Comparison of ENCODE assay signal across 7 mouse cellular contexts in the genomic region with DNA sequence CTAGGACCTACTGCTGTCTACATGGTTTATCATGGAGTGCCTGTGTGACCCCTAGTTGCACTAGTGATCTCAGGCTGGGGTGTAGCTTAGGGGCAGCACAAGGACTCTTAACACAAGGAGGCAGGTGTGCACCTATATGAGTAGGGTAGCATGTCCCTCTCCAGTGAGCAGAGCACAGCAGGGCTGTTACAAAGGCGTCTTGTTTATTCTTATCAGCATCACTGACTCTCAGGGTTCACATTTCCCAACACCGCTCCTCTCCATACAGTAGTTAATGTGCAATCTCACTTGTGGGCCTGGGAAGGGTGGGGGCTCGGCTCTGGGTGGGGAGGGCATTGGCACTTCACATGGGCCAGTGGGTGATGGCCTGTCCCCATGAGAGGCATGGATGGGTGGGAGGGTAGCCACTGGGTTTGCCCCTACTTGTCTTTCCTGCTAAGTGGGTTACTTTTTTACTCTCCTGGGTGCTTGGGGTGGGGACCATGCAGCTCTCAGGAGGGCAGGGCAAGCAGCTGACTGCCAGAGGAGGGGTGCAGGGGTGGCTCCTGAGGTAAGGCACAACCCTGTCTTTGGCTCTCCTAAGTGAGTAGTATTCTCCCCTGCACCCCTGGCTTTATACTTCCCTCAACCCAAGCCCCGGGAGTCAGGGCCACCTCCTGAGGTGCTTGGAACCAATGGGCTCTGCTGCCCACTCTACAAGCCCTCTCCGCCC. TPM values are rescaled to one million over a fixed set of nuclear protein-coding genes. Genes with fewer than 3 reads are reported as not detected.
DNase-seq lines count a peak whose midpoint lies in the region; ATAC-seq and TF ChIP-seq lines count a peak whose summit lies in the region.
"Not testable (repeated sequence)": the region's sequence is repeated elsewhere in the genome, so short reads cannot be mapped to it uniquely, and the experiment has no call there.

No protein-coding gene starts in this region.

- H3K4me1 ChIP-seq in forebrain, embryonic 12.5 days, result peaks cover 12% of the 10 kb centered on the region
- not testable (repeated sequence) for H3K4me1 ChIP-seq in intestine, embryonic 16.5 days (ENCODE audit: control insufficient read depth, insufficient read depth, low read length); lung, postnatal 0 days (ENCODE audit: insufficient read depth, low read depth, low read length); stomach, postnatal 0 days (replicated peaks; ENCODE audit: control insufficient read depth, insufficient read depth)
- peaks cover 24% of the 10 kb centered on the region for H3K4me1 ChIP-seq in kidney, embryonic 15.5 days
- peaks cover 7 to 10% of the 10 kb centered on the region in 2 experiments; a peak in 3 of 4 replicates for H3K4me1 ChIP-seq in liver, embryonic 14.5 days (replicated peaks; ENCODE audit: control insufficient read depth in 2 of 2, insufficient read depth in 2 of 2, low read length in 1 of 2)

- 96% methylated on average over 5 of the region's 5 CpGs for WGBS in forebrain, embryonic 12.5 days
- whole genome bisulfite sequencing in intestine, embryonic 16.5 days, result 67% methylated on average over 5 of the region's 5 CpGs
- 75% methylated on average over 5 of the region's 5 CpGs for WGBS in kidney, embryonic 15.5 days
- 58% methylated on average over 5 of the region's 5 CpGs for WGBS in liver, embryonic 14.5 days (ENCODE audit: insufficient replicate concordance)
- 69% methylated on average over 5 of the region's 5 CpGs for WGBS in lung, postnatal 0 days
- 85% methylated on average over 5 of the region's 5 CpGs for WGBS in stomach, postnatal 0 days

- H3K9ac ChIP-seq in forebrain, embryonic 12.5 days; kidney, embryonic 15.5 days; liver, embryonic 14.5 days (replicated peaks); lung, postnatal 0 days (replicated peaks; ENCODE audit: low read depth); stomach, postnatal 0 days (ENCODE audit: low read length): not testable (repeated sequence)
- 0 out of 2 replicates have a peak overlapping the region, but pooled peaks have one; percentile 24 for H3K9ac ChIP-seq in intestine, embryonic 16.5 days (ENCODE audit: low read depth, low read length)

- H3K27ac ChIP-seq in forebrain, embryonic 12.5 days; liver, embryonic 14.5 days; stomach, postnatal 0 days (replicated peaks): not testable (repeated sequence)
- H3K27ac ChIP-seq in intestine, embryonic 16.5 days (ENCODE audit: low read length), result peak overlapping the region; percentile 82
- peak overlapping the region; percentile 82 for H3K27ac ChIP-seq in kidney, embryonic 15.5 days
- H3K27ac ChIP-seq in lung, postnatal 0 days (ENCODE audit: low read length), result peak overlapping the region; percentile 40

- not testable (repeated sequence) for H3K4me3 ChIP-seq in forebrain, embryonic 12.5 days (replicated peaks); intestine, embryonic 16.5 days (ENCODE audit: low read length); kidney, embryonic 15.5 days (replicated peaks); liver, embryonic 14.5 days (ENCODE audit: insufficient read depth in 1 of 2, low read depth in 2 of 2, low read length in 2 of 2); lung, postnatal 0 days (ENCODE audit: low read depth, low read length); stomach, postnatal 0 days (ENCODE audit: low read depth, low read length)

- H3K36me3 ChIP-seq in forebrain, embryonic 12.5 days (replicated peaks), result peaks cover 63% of the 10 kb centered on the region
- not testable (repeated sequence) for H3K36me3 ChIP-seq in intestine, embryonic 16.5 days (ENCODE audit: control insufficient read depth, insufficient read depth, low read length)
- H3K36me3 ChIP-seq in kidney, embryonic 15.5 days, result peaks cover 72% of the 10 kb centered on the region
- H3K36me3 ChIP-seq in liver, embryonic 14.5 days (replicated peaks; ENCODE audit: control insufficient read depth, insufficient read depth, low read depth), result peaks cover 21% of the 10 kb centered on the region
- H3K36me3 ChIP-seq in lung, postnatal 0 days (ENCODE audit: insufficient read depth, low read length), result peaks cover 19% of the 10 kb centered on the region; the same call in 1 of the 2 replicates
- H3K36me3 ChIP-seq in stomach, postnatal 0 days (ENCODE audit: control insufficient read depth, insufficient read depth, low read length), result peaks cover 10% of the 10 kb centered on the region

- ATAC-seq in forebrain, embryonic 12.5 days (ENCODE audit: low FRiP score), result peak; percentile 15; the same call in 1 of the 2 replicates
- ATAC-seq in intestine, embryonic 16.5 days, result peak; percentile 82
- peak; percentile 47 for ATAC-seq in kidney, embryonic 15.5 days (replicated peaks; ENCODE audit: low FRiP score)
- ATAC-seq in liver, embryonic 14.5 days (ENCODE audit: insufficient read depth), result peak; percentile 45; the same call in 1 of the 2 replicates
- ATAC-seq in lung, postnatal 0 days, result peak; percentile 80
- peak; percentile 67 for ATAC-seq in stomach, postnatal 0 days (ENCODE audit: low FRiP score, low TSS enrichment)

- DNase-seq in kidney, postnatal 4 days, result peak; percentile 15 to 30
- DNase-seq in liver, embryonic 14.5 days (ENCODE audit: low read depth in 3 of 3, low spot score in 3 of 3); stomach, postnatal 0 days (ENCODE audit: low spot score): not testable (repeated sequence)
- DNase-seq in lung, postnatal 0 days (ENCODE audit: low spot score), result peak; percentile 37

- not testable (repeated sequence) for H3K27me3 ChIP-seq in forebrain, embryonic 12.5 days; intestine, embryonic 16.5 days (replicated peaks; ENCODE audit: control insufficient read depth, insufficient read depth, low read length); kidney, embryonic 15.5 days; liver, embryonic 14.5 days (ENCODE audit: control insufficient read depth, insufficient read depth, low read length); lung, postnatal 0 days (replicated peaks; ENCODE audit: insufficient read depth, low read length); stomach, postnatal 0 days (ENCODE audit: control insufficient read depth, insufficient read depth, low read length)

- H3K9me3 ChIP-seq in forebrain, embryonic 12.5 days; intestine, embryonic 16.5 days (ENCODE audit: control insufficient read depth, low read length); kidney, embryonic 15.5 days (replicated peaks); liver, embryonic 14.5 days (ENCODE audit: control insufficient read depth, low read length); lung, postnatal 0 days (ENCODE audit: low read length); stomach, postnatal 0 days (ENCODE audit: control insufficient read depth, low read length): not testable (repeated sequence)

- TF ChIP-seq CTCF in liver, embryonic 14.5 days (IDR thresholded peaks at IDR 0.05; ENCODE audit: low read depth); lung, postnatal 0 days (IDR thresholded peaks at IDR 0.05); stomach, postnatal 0 days (IDR thresholded peaks at IDR 0.05; ENCODE audit: low read depth): not testable (repeated sequence)

- not testable (repeated sequence) for H3K4me2 ChIP-seq in forebrain, embryonic 12.5 days; intestine, embryonic 16.5 days (ENCODE audit: low read depth, low read length); kidney, embryonic 15.5 days; liver, embryonic 14.5 days (ENCODE audit: low read depth); lung, postnatal 0 days (replicated peaks; ENCODE audit: low read depth, low read length); stomach, postnatal 0 days (replicated peaks; ENCODE audit: low read depth)

- TF ChIP-seq EP300 in liver, embryonic 14.5 days (IDR thresholded peaks at IDR 0.05; ENCODE audit: low read depth); lung, postnatal 0 days (IDR thresholded peaks at IDR 0.05); stomach, postnatal 0 days (optimal IDR thresholded peaks at IDR 0.05): not testable (repeated sequence)

RNA-seq across cellular contexts. Expression of a gene that starts 7.8 kb away (rescaled TPM):
- 53.7 and 62.2 TPM in 2 replicates for polyA plus RNA-seq in forebrain, embryonic 12.5 days (2016; fragmentation: Nextera tagmentation; extraction: Ambion mirVana)
- polyA plus RNA-seq in intestine, embryonic 16.5 days (2015; fragmentation: Nextera tagmentation; extraction: Ambion mirVana), result 77.7 and 78.7 TPM in 2 replicates
- polyA plus RNA-seq in kidney, embryonic 15.5 days (2015; fragmentation: Nextera tagmentation; extraction: Ambion mirVana), result 73.4 and 80.3 TPM in 2 replicates
- polyA plus RNA-seq in liver, embryonic 14.5 days (2012; rRNA removed), result 6.2 and 8.4 TPM in 2 replicates
- 12.6 and 15.0 TPM in 2 replicates for polyA plus RNA-seq in liver, embryonic 14.5 days (2014; fragmentation: Nextera tagmentation; extraction: Ambion mirVana)
- 113 and 140 TPM in 2 replicates for polyA plus RNA-seq in lung, postnatal 0 days (2015; fragmentation: Nextera tagmentation; extraction: Ambion mirVana)
- polyA plus RNA-seq in stomach, postnatal 0 days (2015; fragmentation: Nextera tagmentation; extraction: Ambion mirVana), result 82.8 and 86.6 TPM in 2 replicates

RNA-seq across cellular contexts. Expression of a gene that starts 15.7 kb away (rescaled TPM):
- 55.4 and 59.6 TPM in 2 replicates for polyA plus RNA-seq in forebrain, embryonic 12.5 days (2016; fragmentation: Nextera tagmentation; extraction: Ambion mirVana)
- polyA plus RNA-seq in intestine, embryonic 16.5 days (2015; fragmentation: Nextera tagmentation; extraction: Ambion mirVana), result 60.0 and 67.1 TPM in 2 replicates
- polyA plus RNA-seq in kidney, embryonic 15.5 days (2015; fragmentation: Nextera tagmentation; extraction: Ambion mirVana), result 68.7 and 73.8 TPM in 2 replicates
- 37.5 and 37.6 TPM in 2 replicates for polyA plus RNA-seq in liver, embryonic 14.5 days (2012; rRNA removed)
- polyA plus RNA-seq in liver, embryonic 14.5 days (2014; fragmentation: Nextera tagmentation; extraction: Ambion mirVana), result 27.4 and 34.1 TPM in 2 replicates
- 38.4 and 43.4 TPM in 2 replicates for polyA plus RNA-seq in lung, postnatal 0 days (2015; fragmentation: Nextera tagmentation; extraction: Ambion mirVana)
- 45.1 and 49.9 TPM in 2 replicates for polyA plus RNA-seq in stomach, postnatal 0 days (2015; fragmentation: Nextera tagmentation; extraction: Ambion mirVana)

RNA-seq across cellular contexts. Expression of a gene that starts 17.2 kb away (rescaled TPM):
- polyA plus RNA-seq in forebrain, embryonic 12.5 days (2016; fragmentation: Nextera tagmentation; extraction: Ambion mirVana), result 22.8 and 26.6 TPM in 2 replicates
- 11.0 and 14.8 TPM in 2 replicates for polyA plus RNA-seq in intestine, embryonic 16.5 days (2015; fragmentation: Nextera tagmentation; extraction: Ambion mirVana)
- 23.9 and 25.6 TPM in 2 replicates for polyA plus RNA-seq in kidney, embryonic 15.5 days (2015; fragmentation: Nextera tagmentation; extraction: Ambion mirVana)
- 19.0 and 21.2 TPM in 2 replicates for polyA plus RNA-seq in liver, embryonic 14.5 days (2012; rRNA removed)
- 6.3 and 7.6 TPM in 2 replicates for polyA plus RNA-seq in liver, embryonic 14.5 days (2014; fragmentation: Nextera tagmentation; extraction: Ambion mirVana)
- 7.1 and 7.4 TPM in 2 replicates for polyA plus RNA-seq in lung, postnatal 0 days (2015; fragmentation: Nextera tagmentation; extraction: Ambion mirVana)
- polyA plus RNA-seq in stomach, postnatal 0 days (2015; fragmentation: Nextera tagmentation; extraction: Ambion mirVana), result 6.8 and 8.3 TPM in 2 replicates

RNA-seq across cellular contexts. Expression of a gene that starts 30.8 kb away (rescaled TPM):
- polyA plus RNA-seq in forebrain, embryonic 12.5 days (2016; fragmentation: Nextera tagmentation; extraction: Ambion mirVana), result 3.1 and 3.9 TPM in 2 replicates
- polyA plus RNA-seq in intestine, embryonic 16.5 days (2015; fragmentation: Nextera tagmentation; extraction: Ambion mirVana), result 4.9 and 5.0 TPM in 2 replicates
- polyA plus RNA-seq in kidney, embryonic 15.5 days (2015; fragmentation: Nextera tagmentation; extraction: Ambion mirVana), result 7.6 and 7.8 TPM in 2 replicates
- 45.4 and 46.2 TPM in 2 replicates for polyA plus RNA-seq in liver, embryonic 14.5 days (2012; rRNA removed)
- polyA plus RNA-seq in liver, embryonic 14.5 days (2014; fragmentation: Nextera tagmentation; extraction: Ambion mirVana), result 55.6 and 57.7 TPM in 2 replicates
- polyA plus RNA-seq in lung, postnatal 0 days (2015; fragmentation: Nextera tagmentation; extraction: Ambion mirVana), result 11.6 and 13.9 TPM in 2 replicates
- polyA plus RNA-seq in stomach, postnatal 0 days (2015; fragmentation: Nextera tagmentation; extraction: Ambion mirVana), result 4.0 and 4.3 TPM in 2 replicates

RNA-seq across cellular contexts. Expression of a gene that starts 52.4 kb away (rescaled TPM):
- 2.2 and 3.5 TPM in 2 replicates for polyA plus RNA-seq in forebrain, embryonic 12.5 days (2016; fragmentation: Nextera tagmentation; extraction: Ambion mirVana)
- 2.0 and 2.6 TPM in 2 replicates for polyA plus RNA-seq in intestine, embryonic 16.5 days (2015; fragmentation: Nextera tagmentation; extraction: Ambion mirVana)
- 1.9 and 2.3 TPM in 2 replicates for polyA plus RNA-seq in kidney, embryonic 15.5 days (2015; fragmentation: Nextera tagmentation; extraction: Ambion mirVana)
- 10.9 and 11.9 TPM in 2 replicates for polyA plus RNA-seq in liver, embryonic 14.5 days (2012; rRNA removed)
- 8.3 and 10.3 TPM in 2 replicates for polyA plus RNA-seq in liver, embryonic 14.5 days (2014; fragmentation: Nextera tagmentation; extraction: Ambion mirVana)
- polyA plus RNA-seq in lung, postnatal 0 days (2015; fragmentation: Nextera tagmentation; extraction: Ambion mirVana), result 2.0 and 2.8 TPM in 2 replicates
- polyA plus RNA-seq in stomach, postnatal 0 days (2015; fragmentation: Nextera tagmentation; extraction: Ambion mirVana), result 1.7 and 2.0 TPM in 2 replicates

Comparison
In these comparisons a context has a peak if more than half of its experiments do, and no peak if none do; other contexts are left out.
1. ATAC-seq: peak in every context shown above with its lines; median percentile 82 in intestine, embryonic 16.5 days; 80 in lung, postnatal 0 days; 67 in stomach, postnatal 0 days; 47 in kidney, embryonic 15.5 days; 45 in liver, embryonic 14.5 days; 15 in forebrain, embryonic 12.5 days.